Mouse (Mus musculus): Measurements from ENCODE around the gene F11r. TPM values are rescaled to one million over a fixed set of nuclear protein-coding genes. Genes with fewer than 3 reads are reported as not detected.
A peak's percentile ranks its signal among the peaks of the same experiment; 100 is the strongest.

The F11r gene
- polyA plus RNA-seq, 1 experiment = 28.6 TPM

- TF ChIP-seq POLR2A (IDR thresholded peaks at IDR 0.05; ENCODE audit: control insufficient read depth, low read depth, low read length) (no peak), CTCF (IDR thresholded peaks at IDR 0.05; ENCODE audit: control insufficient read depth, insufficient read depth, insufficient replicate concordance, low read depth, low read length) (no peak)
- Histone ChIP-seq H3K4me1 (ENCODE audit: control insufficient read depth, insufficient read depth, low read length) (peaks cover 13% of the 10 kb centered on the region), H3K36me3 (ENCODE audit: control insufficient read depth, insufficient read depth, low read length) (no peaks in the 10 kb centered on the region), H3K27ac (ENCODE audit: control insufficient read depth, insufficient read depth, low read depth, low read length) (peak overlapping the region; percentile 78), H3K4me3 (ENCODE audit: control insufficient read depth, low read depth, low read length) (peak overlapping the region; percentile 91), H3K27me3 (ENCODE audit: control insufficient read depth, insufficient read depth, low read length) (no peaks in the 10 kb centered on the region)
Measured at GRCm38 (mm10) chr1:171438014-171438670, 807 bp downstream of the F11r start.

GRCm38 (mm10) chr1:171439072-171439471, 1.7 kb downstream of the F11r start:
- Histone ChIP-seq H3K27me3 (ENCODE audit: control insufficient read depth, insufficient read depth, low read length) (no peaks in the 10 kb centered on the region), H3K4me3 (ENCODE audit: control insufficient read depth, low read depth, low read length) (peak overlapping the region; percentile 31), H3K36me3 (ENCODE audit: control insufficient read depth, insufficient read depth, low read length) (no peaks in the 10 kb centered on the region), H3K27ac (ENCODE audit: control insufficient read depth, insufficient read depth, low read depth, low read length) (peak overlapping the region; percentile 8; the same call in 1 of the 2 replicates), H3K4me1 (ENCODE audit: control insufficient read depth, insufficient read depth, low read length) (peaks cover 13% of the 10 kb centered on the region)
- TF ChIP-seq POLR2A (IDR thresholded peaks at IDR 0.05; ENCODE audit: control insufficient read depth, low read depth, low read length) (no peak), CTCF (IDR thresholded peaks at IDR 0.05; ENCODE audit: control insufficient read depth, insufficient read depth, insufficient replicate concordance, low read depth, low read length) (no peak)

- TF ChIP-seq POLR2A (IDR thresholded peaks at IDR 0.05; ENCODE audit: control insufficient read depth, low read depth, low read length) = no peak
- TF ChIP-seq CTCF (IDR thresholded peaks at IDR 0.05; ENCODE audit: control insufficient read depth, insufficient read depth, insufficient replicate concordance, low read depth, low read length) = no peak
- Histone ChIP-seq H3K27me3 (ENCODE audit: control insufficient read depth, insufficient read depth, low read length) (no peaks in the 10 kb centered on the region), H3K36me3 (ENCODE audit: control insufficient read depth, insufficient read depth, low read length) (no peaks in the 10 kb centered on the region), H3K4me3 (ENCODE audit: control insufficient read depth, low read depth, low read length) (no peak overlapping the region; the same call in 1 of the 2 replicates), H3K27ac (ENCODE audit: control insufficient read depth, insufficient read depth, low read depth, low read length) (peak overlapping the region; percentile 31; the same call in 1 of the 2 replicates), H3K4me1 (ENCODE audit: control insufficient read depth, insufficient read depth, low read length) (peaks cover 13% of the 10 kb centered on the region)
Measured at GRCm38 (mm10) chr1:171440025-171440725, 2.8 kb downstream of the F11r start.

GRCm38 (mm10) chr1:171441466-171442412, 4.4 kb downstream of the F11r start:
- Histone ChIP-seq H3K4me3 (ENCODE audit: control insufficient read depth, low read depth, low read length) (no peak overlapping the region), H3K27ac (ENCODE audit: control insufficient read depth, insufficient read depth, low read depth, low read length) (no peak overlapping the region), H3K36me3 (ENCODE audit: control insufficient read depth, insufficient read depth, low read length) (no peaks in the 10 kb centered on the region), H3K4me1 (ENCODE audit: control insufficient read depth, insufficient read depth, low read length) (peaks cover 11% of the 10 kb centered on the region), H3K27me3 (ENCODE audit: control insufficient read depth, insufficient read depth, low read length) (no peaks in the 10 kb centered on the region)
- TF ChIP-seq CTCF (IDR thresholded peaks at IDR 0.05; ENCODE audit: control insufficient read depth, insufficient read depth, insufficient replicate concordance, low read depth, low read length) = no peak
- TF ChIP-seq POLR2A (IDR thresholded peaks at IDR 0.05; ENCODE audit: control insufficient read depth, low read depth, low read length) = no peak

GRCm38 (mm10) chr1:171442413-171442760, 5.1 kb downstream of the F11r start:
- Histone ChIP-seq H3K36me3 (ENCODE audit: control insufficient read depth, insufficient read depth, low read length) (no peaks in the 10 kb centered on the region), H3K4me1 (ENCODE audit: control insufficient read depth, insufficient read depth, low read length) (peaks cover 7% of the 10 kb centered on the region), H3K27me3 (ENCODE audit: control insufficient read depth, insufficient read depth, low read length) (no peaks in the 10 kb centered on the region), H3K27ac (ENCODE audit: control insufficient read depth, insufficient read depth, low read depth, low read length) (no peak overlapping the region), H3K4me3 (ENCODE audit: control insufficient read depth, low read depth, low read length) (no peak overlapping the region)
- TF ChIP-seq CTCF (IDR thresholded peaks at IDR 0.05; ENCODE audit: control insufficient read depth, insufficient read depth, insufficient replicate concordance, low read depth, low read length) (no peak), POLR2A (IDR thresholded peaks at IDR 0.05; ENCODE audit: control insufficient read depth, low read depth, low read length) (no peak)

- no peaks in the 10 kb centered on the region for H3K27me3 ChIP-seq (ENCODE audit: control insufficient read depth, insufficient read depth, low read length)
- H3K4me3 ChIP-seq (ENCODE audit: control insufficient read depth, low read depth, low read length) = no peak overlapping the region
- TF ChIP-seq CTCF (IDR thresholded peaks at IDR 0.05; ENCODE audit: control insufficient read depth, insufficient read depth, insufficient replicate concordance, low read depth, low read length) (no peak), POLR2A (IDR thresholded peaks at IDR 0.05; ENCODE audit: control insufficient read depth, low read depth, low read length) (no peak)
- H3K36me3 ChIP-seq (ENCODE audit: control insufficient read depth, insufficient read depth, low read length) = no peaks in the 10 kb centered on the region
- H3K4me1 ChIP-seq (ENCODE audit: control insufficient read depth, insufficient read depth, low read length) = no peaks in the 10 kb centered on the region; the same call in 1 of the 2 replicates
- H3K27ac ChIP-seq (ENCODE audit: control insufficient read depth, insufficient read depth, low read depth, low read length) = no peak overlapping the region
Measured at GRCm38 (mm10) chr1:171445050-171445449, 7.7 kb downstream of the F11r start.

GRCm38 (mm10) chr1:171446854-171447253, 9.5 kb downstream of the F11r start:
- no peak overlapping the region for H3K4me3 ChIP-seq (ENCODE audit: control insufficient read depth, low read depth, low read length)
- no peaks in the 10 kb centered on the region for H3K36me3 ChIP-seq (ENCODE audit: control insufficient read depth, insufficient read depth, low read length)
- TF ChIP-seq CTCF (IDR thresholded peaks at IDR 0.05; ENCODE audit: control insufficient read depth, insufficient read depth, insufficient replicate concordance, low read depth, low read length) = no peak
- TF ChIP-seq POLR2A (IDR thresholded peaks at IDR 0.05; ENCODE audit: control insufficient read depth, low read depth, low read length) = no peak
- H3K27ac ChIP-seq (ENCODE audit: control insufficient read depth, insufficient read depth, low read depth, low read length) = no peak overlapping the region
- H3K27me3 ChIP-seq (ENCODE audit: control insufficient read depth, insufficient read depth, low read length) = no peaks in the 10 kb centered on the region
- no peaks in the 10 kb centered on the region for H3K4me1 ChIP-seq (ENCODE audit: control insufficient read depth, insufficient read depth, low read length)

All from testis, adult 2 months (tissue).